Mouse (Mus musculus): ENCODE results near the gene Fam229a.

GRCm38 (mm10) chr4:129502901-129503444, 12.0 kb downstream of the Fam229a start:
- TF ChIP-seq CTCF (IDR thresholded peaks at IDR 0.05; ENCODE audit: low read depth) (no peak), EP300 (IDR thresholded peaks at IDR 0.05; ENCODE audit: low read depth) (no peak)

Measured in liver, postnatal 0 days (tissue).